Mouse (Mus musculus) lung, postnatal 36 days (tissue): Measurements from ENCODE around the gene Srsf6.
"Not testable (repeated sequence)": the region's sequence is repeated elsewhere in the genome, so short reads cannot be mapped to it uniquely, and the experiment has no call there.

Experiments
- DNase-seq: peaks from one replicate; pipeline ENCODE4 v3.0.0; 2022; ENCODE audit warnings: mixed read lengths

Srsf6 gene

GRCm38 (mm10) chr2:162931123-162931673 is at the start of gene Srsf6:
Gene Srsf6 (plus strand): TSS chr2:162931528.
- DNase-seq = peak; percentile 95

- no peak for DNase-seq
Measured at GRCm38 (mm10) chr2:162884101-162884500, 47.2 kb upstream of the Srsf6 start.

- DNase-seq = no peak
Measured at GRCm38 (mm10) chr2:162887121-162887520, 44.2 kb upstream of the Srsf6 start.

GRCm38 (mm10) chr2:162888677-162889076 is 42.7 kb upstream of the Srsf6 start:
- no peak for DNase-seq

GRCm38 (mm10) chr2:162889191-162889590 is 42.1 kb upstream of the Srsf6 start:
- DNase-seq = no peak

GRCm38 (mm10) chr2:162889731-162890130 is 41.6 kb upstream of the Srsf6 start:
- DNase-seq = no peak

- not testable (repeated sequence) for DNase-seq
Measured at GRCm38 (mm10) chr2:162892979-162893378, 38.3 kb upstream of the Srsf6 start.

- DNase-seq = not testable (repeated sequence)
Measured at GRCm38 (mm10) chr2:162899256-162899655, 32.1 kb upstream of the Srsf6 start.

- DNase-seq = no peak
Measured at GRCm38 (mm10) chr2:162899880-162900589, 31.3 kb upstream of the Srsf6 start.

GRCm38 (mm10) chr2:162900590-162900916 is 30.8 kb upstream of the Srsf6 start:
- no peak for DNase-seq

- no peak for DNase-seq
Measured at GRCm38 (mm10) chr2:162905902-162906301, 25.4 kb upstream of the Srsf6 start.

- DNase-seq = no peak
Measured at GRCm38 (mm10) chr2:162908052-162908491, 23.3 kb upstream of the Srsf6 start.

- no peak for DNase-seq
Measured at GRCm38 (mm10) chr2:162914040-162914439, 17.3 kb upstream of the Srsf6 start.

- no peak for DNase-seq
Measured at GRCm38 (mm10) chr2:162914519-162914918, 16.8 kb upstream of the Srsf6 start.

- DNase-seq = no peak
Measured at GRCm38 (mm10) chr2:162919926-162920325, 11.4 kb upstream of the Srsf6 start.

GRCm38 (mm10) chr2:162922183-162922582 is 9.1 kb upstream of the Srsf6 start:
- peak; percentile 75 for DNase-seq

- no peak for DNase-seq
Measured at GRCm38 (mm10) chr2:162922834-162923233, 8.5 kb upstream of the Srsf6 start.

- no peak for DNase-seq
Measured at GRCm38 (mm10) chr2:162924126-162924525, 7.2 kb upstream of the Srsf6 start.

GRCm38 (mm10) chr2:162927918-162928585 is 3.3 kb upstream of the Srsf6 start:
- no peak for DNase-seq

GRCm38 (mm10) chr2:162929704-162930103 is 1.6 kb upstream of the Srsf6 start:
- DNase-seq = no peak

- peak; percentile 14 for DNase-seq
Measured at GRCm38 (mm10) chr2:162930516-162931122, 709 bp upstream of the Srsf6 start.

- DNase-seq = peak; percentile 64
Measured at GRCm38 (mm10) chr2:162931674-162932650, 634 bp downstream of the Srsf6 start.
